Mouse (Mus musculus) lung, postnatal 0 days (tissue): Measurements from ENCODE around the gene Aldh1l2.

Experiments
- CTCF ChIP-seq: IDR thresholded peaks from 2 replicates; pipeline ENCODE4 v1.5.1; 2016; ENCODE audit warnings: antibody characterized with exemption, mild to moderate bottlenecking
- EP300 ChIP-seq: IDR thresholded peaks from 2 replicates; pipeline ENCODE4 v1.6.1; 2016; ENCODE audit warnings: antibody characterized with exemption, mild to moderate bottlenecking, control low read depth

- TF ChIP-seq CTCF (no peak), EP300 (no peak)
Measured at GRCm38 (mm10) chr10:83563005-83563404, 29.1 kb upstream of the Aldh1l2 start.
